Mouse (Mus musculus): ENCODE data around the gene Pip4k2b.
"Not testable (repeated sequence)": the region's sequence is repeated elsewhere in the genome, so short reads cannot be mapped to it uniquely, and the experiment has no call there.

The Pip4k2b gene

GRCm38 (mm10) chr11:97744063-97744717 is at the start of gene Pip4k2b:
Gene Pip4k2b, minus strand, starts transcription at chr11:97744704.
- DNase-seq (ENCODE audit: low spot score in 2 of 2) = peak; percentile 69

- peak; percentile 35 to 65 for DNase-seq (ENCODE audit: low spot score in 2 of 2)
These were observed 48.7 kb upstream of the Pip4k2b start for GRCm38 (mm10) chr11:97793165-97793564.

- not testable (repeated sequence) for DNase-seq (ENCODE audit: low spot score in 2 of 2)
These were observed 46.4 kb upstream of the Pip4k2b start for GRCm38 (mm10) chr11:97790778-97791438.

GRCm38 (mm10) chr11:97789727-97790126 is 45.2 kb upstream of the Pip4k2b start:
- DNase-seq (ENCODE audit: low spot score in 2 of 2) = no peak

DNA sequence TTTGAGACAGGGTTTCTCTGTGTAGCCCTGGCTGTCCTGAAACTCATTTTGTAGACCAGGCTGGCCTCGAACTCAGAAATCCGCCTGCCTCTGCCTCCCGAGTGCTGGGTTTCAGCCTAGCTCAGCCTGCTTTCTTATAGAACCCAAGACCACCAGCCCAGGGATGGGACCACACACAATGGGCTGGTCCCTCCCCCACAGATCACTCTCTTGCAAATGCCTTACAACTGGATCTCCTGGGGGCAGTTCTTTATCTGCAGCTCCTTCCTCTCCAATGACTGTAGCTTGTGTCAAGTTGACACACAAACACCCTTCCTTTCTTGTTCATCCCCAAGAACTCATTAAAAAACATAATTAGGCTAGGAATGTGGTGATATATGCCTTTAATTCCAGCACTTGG is 43.5 kb upstream of the Pip4k2b start:
- no peak for DNase-seq (ENCODE audit: low spot score in 2 of 2)

GRCm38 (mm10) chr11:97782564-97782895 is 38.0 kb upstream of the Pip4k2b start:
- no peak for DNase-seq (ENCODE audit: low spot score in 2 of 2)

DNA sequence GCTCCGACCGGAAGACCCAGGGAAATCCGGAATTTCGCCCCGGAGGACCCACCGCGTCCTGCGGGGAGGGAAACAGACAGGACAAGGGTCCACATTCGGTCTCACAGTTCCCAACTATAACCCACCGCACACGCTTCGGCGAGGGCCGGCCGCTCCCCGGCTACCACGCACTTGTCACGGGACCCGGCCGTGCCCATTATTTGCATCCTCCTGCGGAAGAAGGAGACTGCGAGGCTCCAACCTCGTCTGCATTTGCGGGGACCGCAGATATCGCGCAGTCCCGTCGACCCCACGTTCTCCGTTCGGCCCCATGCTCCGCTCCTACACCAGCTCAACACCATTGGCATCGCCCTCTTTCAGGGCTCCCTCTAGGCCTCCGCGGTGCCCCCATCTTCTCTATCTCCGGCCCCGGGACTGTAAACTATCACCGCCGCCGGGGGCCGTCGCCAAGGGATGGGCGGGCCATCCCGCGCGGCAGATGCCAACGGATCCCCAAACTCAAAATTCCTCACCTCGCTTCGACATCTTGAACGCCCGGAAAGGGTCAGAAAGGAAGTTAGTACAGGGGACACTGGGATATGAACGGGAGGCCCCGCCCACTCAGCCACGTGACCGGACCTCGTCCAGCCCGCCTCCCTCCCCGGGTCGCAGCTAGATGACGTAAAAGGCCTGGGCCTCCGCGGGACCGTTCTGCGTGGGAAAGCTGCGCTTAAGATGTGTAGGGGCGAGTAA is 37.5 kb upstream of the Pip4k2b start, which contains the start of gene Rpl23:
Gene Rpl23 (minus strand): TSS at position 606 of the 732 bp plus-strand sequence.
- DNase-seq (ENCODE audit: low spot score in 2 of 2) = peak; percentile 98 to 99

- no peak for DNase-seq (ENCODE audit: low spot score in 2 of 2)
These were observed 37.0 kb upstream of the Pip4k2b start for GRCm38 (mm10) chr11:97781478-97781831.

- DNase-seq (ENCODE audit: low spot score in 2 of 2) = no peak
These were observed 35.6 kb upstream of the Pip4k2b start for GRCm38 (mm10) chr11:97779968-97780701.

DNA sequence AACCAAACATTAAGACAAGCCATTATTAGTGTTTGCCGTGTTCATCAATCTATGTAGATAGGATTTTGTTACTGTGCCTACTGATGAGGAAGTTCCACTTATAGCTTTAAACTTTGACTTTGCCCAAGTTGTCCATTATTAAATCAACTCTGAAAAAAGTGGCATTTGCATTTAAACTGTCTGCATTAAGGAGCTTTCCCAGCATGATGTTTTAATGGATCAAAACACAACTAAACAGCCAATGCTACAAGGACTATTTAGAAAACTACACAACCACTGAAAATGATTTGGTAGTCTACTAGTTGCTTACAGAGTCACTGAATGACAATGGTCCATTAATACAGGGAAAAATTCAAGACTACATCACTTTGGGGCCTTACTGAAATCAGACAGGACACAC is 34.4 kb upstream of the Pip4k2b start:
- no peak for DNase-seq (ENCODE audit: low spot score in 2 of 2)

GRCm38 (mm10) chr11:97777129-97777529 is 32.6 kb upstream of the Pip4k2b start:
- DNase-seq (ENCODE audit: low spot score in 2 of 2) = no peak

- no peak for DNase-seq (ENCODE audit: low spot score in 2 of 2)
These were observed 32.1 kb upstream of the Pip4k2b start for GRCm38 (mm10) chr11:97776497-97777128.

DNA sequence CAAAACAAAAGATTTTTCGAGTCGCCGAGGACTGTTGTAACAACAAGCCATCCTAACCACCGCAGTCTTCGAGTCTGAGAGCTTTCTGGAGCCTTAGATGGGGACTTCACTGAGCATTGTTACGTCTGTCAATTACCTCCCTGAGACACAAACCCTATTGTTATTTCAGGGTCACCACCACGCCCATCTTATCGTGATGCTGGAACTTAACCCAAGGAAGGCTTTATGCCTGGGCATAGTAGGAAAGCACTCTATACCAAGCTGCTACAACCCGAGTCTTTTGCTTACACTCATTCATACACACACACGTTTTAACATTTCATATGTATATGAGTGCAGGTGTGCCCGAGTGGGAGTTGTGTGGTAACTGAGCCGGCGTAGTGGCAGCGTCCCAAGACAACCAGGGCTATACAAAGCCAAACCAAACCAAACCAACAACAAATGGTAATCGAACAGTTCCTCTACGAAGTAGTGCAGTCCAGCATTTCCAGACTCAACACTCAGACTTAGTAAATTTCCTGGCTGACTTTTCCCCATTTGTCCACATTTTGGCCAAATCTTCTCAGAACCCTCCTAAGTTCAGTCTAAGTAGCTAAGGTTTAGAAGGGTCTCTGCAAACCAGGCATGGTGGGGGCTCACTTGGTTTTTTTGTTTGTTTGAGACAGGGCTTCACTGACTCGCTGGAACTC is 31.4 kb upstream of the Pip4k2b start, which contains the start of gene 1700001P01Rik:
Gene 1700001P01Rik (minus strand): TSS at position 111 of the 689 bp plus-strand sequence.
- DNase-seq (ENCODE audit: low spot score in 2 of 2) = no peak

GRCm38 (mm10) chr11:97775186-97775585 is 30.7 kb upstream of the Pip4k2b start:
- DNase-seq (ENCODE audit: low spot score in 2 of 2) = no peak

- DNase-seq (ENCODE audit: low spot score in 2 of 2) = no peak
These were observed 26.9 kb upstream of the Pip4k2b start for GRCm38 (mm10) chr11:97771410-97771809.

GRCm38 (mm10) chr11:97769704-97770103 is 25.2 kb upstream of the Pip4k2b start:
- DNase-seq (ENCODE audit: low spot score in 2 of 2) = no peak

DNA sequence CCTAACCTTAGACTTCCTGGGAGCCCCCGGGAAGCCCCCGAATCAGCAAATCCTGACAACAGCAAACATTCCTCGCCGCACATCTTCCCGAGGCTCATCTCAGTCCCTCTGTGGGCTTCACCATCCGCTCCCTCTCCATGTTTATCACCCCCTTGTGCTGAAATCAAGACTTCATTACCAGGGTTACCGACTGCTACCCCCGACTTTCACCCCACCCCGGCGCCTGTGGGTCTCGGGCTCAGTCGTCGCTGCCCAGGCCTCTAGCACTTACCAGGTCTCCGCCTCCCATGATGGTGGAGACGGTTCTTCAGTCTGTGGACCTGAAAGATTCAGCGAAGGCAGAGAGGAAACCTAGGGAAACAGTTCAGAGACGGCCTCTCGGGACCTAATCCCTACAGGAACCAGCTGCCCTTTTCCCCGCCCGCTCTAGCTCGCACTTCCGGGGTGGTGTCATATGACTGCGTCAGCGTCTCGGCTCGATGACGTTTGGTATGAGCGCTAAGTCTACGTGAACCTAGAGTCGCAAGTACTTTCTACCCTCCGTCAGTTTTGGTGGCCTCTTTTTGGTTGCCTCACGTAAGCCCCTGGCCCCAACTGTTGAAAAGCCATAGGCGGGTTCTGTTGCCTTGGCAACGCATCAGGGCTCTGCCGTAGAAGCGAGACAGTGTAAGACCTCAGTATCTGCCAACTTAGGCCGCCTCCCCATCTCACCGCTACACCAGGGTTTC is 21.8 kb upstream of the Pip4k2b start, which contains the start of gene Cwc25:
Gene Cwc25 (minus strand): TSS at position 403 of the 728 bp plus-strand sequence.
- DNase-seq (ENCODE audit: low spot score in 2 of 2) = peak; percentile 91 to 94

- no peak for DNase-seq (ENCODE audit: low spot score in 2 of 2)
These were observed 17.1 kb upstream of the Pip4k2b start for GRCm38 (mm10) chr11:97761638-97762037.

GRCm38 (mm10) chr11:97758942-97759341 is 14.4 kb upstream of the Pip4k2b start:
- no peak for DNase-seq (ENCODE audit: low spot score in 2 of 2)

DNA sequence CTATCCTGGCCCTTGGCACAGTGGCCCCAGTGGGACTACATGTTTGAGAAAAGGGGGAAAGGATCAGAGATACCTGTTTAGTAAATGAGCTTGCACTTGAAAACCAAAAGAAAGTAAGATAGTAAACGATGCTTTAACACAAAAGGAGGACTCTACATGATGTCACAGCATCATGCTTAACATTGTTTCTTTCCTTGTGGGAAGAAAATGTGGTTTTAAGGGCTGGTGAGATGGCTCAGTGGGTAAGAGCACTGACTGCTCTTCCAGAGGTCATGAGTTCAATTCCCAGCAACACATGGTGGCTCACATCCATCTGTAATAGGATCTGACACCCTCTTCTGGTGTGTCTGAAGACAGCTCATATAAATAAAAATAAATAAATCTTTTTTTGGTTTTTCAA is 13.6 kb upstream of the Pip4k2b start:
- no peak for DNase-seq (ENCODE audit: low spot score in 2 of 2)

Data from spleen, postnatal 36 days (tissue).